Mouse (Mus musculus) ES-Bruce4 (cell line): ENCODE measurements around the gene AU018091.
A peak's percentile ranks its signal among the peaks of the same experiment; 100 is the strongest.

Source experiments
- CTCF ChIP-seq: IDR thresholded peaks from one replicate; pipeline ENCODE4 v1.8.1; 2011; ENCODE audit warnings: low read depth, low read length
- EP300 ChIP-seq: IDR thresholded peaks from 2 replicates; pipeline ENCODE4 v1.6.1; 2011; ENCODE audit warnings: low read depth, low read length; ENCODE audit not compliant: insufficient read depth
- POLR2A ChIP-seq: IDR thresholded peaks from one replicate; pipeline ENCODE4 v1.8.1; 2011; ENCODE audit warnings: low read length; ENCODE audit not compliant: insufficient read depth

GRCm38 (mm10) chr7:3166270-3166669 lies 2.7 kb downstream of the AU018091 start:
- no peak for TF ChIP-seq POLR2A
- TF ChIP-seq CTCF: no peak
- TF ChIP-seq EP300: peak; percentile 70; the same call in 1 of the 2 replicates
